Mouse (Mus musculus): ENCODE results near the gene Arg1.

DNA sequence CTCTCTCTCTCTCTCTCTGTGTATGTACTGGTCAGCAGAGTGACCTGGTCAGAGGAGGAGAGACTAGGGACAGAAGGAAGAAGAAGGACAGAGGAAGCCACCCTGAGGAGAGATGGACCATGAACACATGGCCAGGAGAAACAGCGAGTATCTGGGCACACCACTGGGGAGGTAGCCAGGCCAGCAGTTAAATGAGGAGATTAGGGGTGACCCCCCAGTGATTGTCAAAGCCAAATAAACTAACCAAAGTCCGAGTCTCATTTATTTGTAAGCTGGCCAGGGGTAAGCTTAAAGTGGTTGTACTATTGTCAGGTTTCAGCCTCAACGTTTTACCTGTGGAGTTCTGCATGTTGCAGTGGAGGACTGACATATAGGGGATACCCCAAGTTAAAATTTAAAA lies 3.0 kb downstream of the Arg1 start:
- TF ChIP-seq CTCF (IDR thresholded peaks at IDR 0.05; ENCODE audit: extremely low read depth, insufficient read length, insufficient replicate concordance, low read depth, low read length) (no peak), POLR2A (IDR thresholded peaks at IDR 0.05; ENCODE audit: low read depth, low read length) (no peak)

Measured in small intestine, adult 2 months (tissue).